Mouse (Mus musculus): Measurements from ENCODE around the gene Stac3.
A peak's percentile ranks its signal among the peaks of the same experiment; 100 is the strongest.

Gene Stac3

DNA sequence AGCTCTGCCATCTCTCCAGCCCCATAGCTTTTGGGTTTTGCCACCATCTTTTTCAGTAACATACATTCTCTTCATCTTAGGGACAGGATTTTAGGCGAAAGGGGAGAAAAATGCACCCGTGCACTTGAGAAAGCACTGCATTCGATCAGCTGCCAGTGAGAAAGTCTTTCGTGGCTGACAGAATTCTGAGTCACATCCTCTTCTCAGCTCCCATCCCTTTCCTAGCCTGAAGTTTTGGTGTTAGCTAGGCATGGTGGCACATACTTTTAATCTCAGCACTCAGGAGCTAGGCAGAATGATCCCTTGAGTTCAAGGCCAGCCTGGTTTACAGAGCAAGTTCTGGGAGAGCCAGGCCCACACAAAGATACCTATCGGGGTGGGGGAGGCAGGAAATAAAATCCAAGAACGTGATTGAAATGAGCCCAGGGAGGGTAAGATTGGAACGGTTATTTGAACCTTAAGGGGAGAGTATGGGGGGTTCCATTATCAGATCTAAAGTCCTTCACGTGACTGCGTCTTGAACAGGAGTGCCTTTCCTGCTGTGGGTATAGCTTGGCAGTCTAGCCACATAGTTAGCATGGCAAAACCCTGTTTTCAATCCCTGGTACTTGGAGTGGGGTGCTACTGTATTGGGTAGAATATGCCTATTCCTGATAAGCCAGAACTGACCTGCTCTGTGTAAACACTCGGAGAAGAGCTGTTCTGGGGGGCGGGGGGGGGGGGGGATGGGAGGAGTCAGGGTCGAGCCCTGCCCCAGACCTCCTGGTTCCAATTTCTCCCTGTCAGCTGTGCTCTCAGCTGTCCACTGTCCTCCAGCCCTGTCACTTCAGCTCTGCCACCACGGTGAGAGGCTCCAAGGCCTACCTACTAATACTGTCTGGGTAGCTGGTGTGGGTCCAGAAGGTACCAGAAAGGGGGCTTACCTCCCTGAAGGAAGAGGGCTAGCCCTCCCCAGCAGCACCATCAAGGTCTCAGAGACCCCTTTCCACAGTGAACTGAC, at the start of gene Stac3:
TSS of gene Stac3 (plus strand) at position 793 of the 1,000 bp plus-strand sequence.
- no peak for DNase-seq (ENCODE audit: low spot score)

GRCm38 (mm10) chr10:127453701-127454100, 47.8 kb upstream of the Stac3 start:
- DNase-seq (ENCODE audit: low spot score), result no peak

DNA sequence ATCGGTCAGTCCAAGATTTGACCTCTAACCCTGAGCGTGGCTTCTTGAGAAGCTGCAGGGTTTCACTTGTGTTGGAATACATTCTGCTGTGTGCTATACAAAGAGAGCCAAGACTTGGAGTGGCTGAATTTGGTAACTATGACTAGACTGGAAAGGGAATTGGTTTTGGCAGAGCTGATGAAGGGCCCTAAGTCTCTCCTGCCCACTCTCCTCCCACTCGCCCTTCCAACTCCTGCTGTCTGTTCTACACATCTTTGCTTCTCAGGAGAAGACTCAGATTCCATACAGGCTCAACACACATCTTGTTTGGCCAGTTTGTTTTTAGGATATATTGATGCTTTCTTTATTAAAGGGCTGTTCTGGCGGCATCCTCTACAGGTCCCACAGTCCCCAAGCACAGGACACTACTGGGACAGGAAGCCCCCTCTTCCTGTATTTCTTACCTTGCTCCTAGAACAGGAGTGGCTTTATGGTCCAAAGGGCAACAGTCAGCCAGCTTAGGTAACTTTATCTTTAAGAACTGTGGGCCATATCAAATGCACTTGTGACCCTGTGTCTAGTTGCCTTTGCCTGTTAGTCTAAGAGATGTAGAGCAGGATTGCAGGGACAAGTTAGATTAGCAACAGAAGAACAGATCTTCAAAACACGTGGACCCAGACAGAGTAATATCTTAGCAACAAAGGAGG, 38.9 kb upstream of the Stac3 start:
- DNase-seq (ENCODE audit: low spot score), result no peak

- no peak for DNase-seq (ENCODE audit: low spot score)
Observed at GRCm38 (mm10) chr10:127471281-127471988, 30.1 kb upstream of the Stac3 start.

GRCm38 (mm10) chr10:127472722-127473121, 28.8 kb upstream of the Stac3 start:
- DNase-seq (ENCODE audit: low spot score), result no peak

- no peak for DNase-seq (ENCODE audit: low spot score)
Observed at GRCm38 (mm10) chr10:127475175-127475574, 26.3 kb upstream of the Stac3 start.

- no peak for DNase-seq (ENCODE audit: low spot score)
Observed at GRCm38 (mm10) chr10:127476541-127476940, 24.9 kb upstream of the Stac3 start.

DNA sequence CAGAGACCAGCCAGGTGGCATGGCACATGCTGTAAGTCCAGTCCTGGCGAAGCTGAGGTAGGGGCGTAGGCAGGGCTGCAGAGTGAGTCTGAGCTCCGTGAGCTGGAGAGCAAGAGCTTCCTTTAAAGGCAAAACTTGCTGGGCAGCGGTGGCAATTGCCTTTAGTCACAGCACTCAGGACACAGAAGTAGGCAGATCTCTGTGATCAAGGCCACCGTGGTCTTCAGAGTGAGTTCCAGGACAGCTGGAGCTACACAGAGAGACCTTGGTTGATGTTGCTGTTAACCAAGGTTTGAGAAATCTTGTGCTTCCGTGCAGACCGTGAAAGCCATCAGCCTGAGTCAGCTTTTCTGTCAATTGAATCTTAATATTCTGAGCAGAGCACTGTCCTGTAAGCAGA, 24.2 kb upstream of the Stac3 start:
- no peak for DNase-seq (ENCODE audit: low spot score)

- DNase-seq (ENCODE audit: low spot score), result peak; percentile 66
Observed at GRCm38 (mm10) chr10:127479131-127479530, 22.4 kb upstream of the Stac3 start.

DNA sequence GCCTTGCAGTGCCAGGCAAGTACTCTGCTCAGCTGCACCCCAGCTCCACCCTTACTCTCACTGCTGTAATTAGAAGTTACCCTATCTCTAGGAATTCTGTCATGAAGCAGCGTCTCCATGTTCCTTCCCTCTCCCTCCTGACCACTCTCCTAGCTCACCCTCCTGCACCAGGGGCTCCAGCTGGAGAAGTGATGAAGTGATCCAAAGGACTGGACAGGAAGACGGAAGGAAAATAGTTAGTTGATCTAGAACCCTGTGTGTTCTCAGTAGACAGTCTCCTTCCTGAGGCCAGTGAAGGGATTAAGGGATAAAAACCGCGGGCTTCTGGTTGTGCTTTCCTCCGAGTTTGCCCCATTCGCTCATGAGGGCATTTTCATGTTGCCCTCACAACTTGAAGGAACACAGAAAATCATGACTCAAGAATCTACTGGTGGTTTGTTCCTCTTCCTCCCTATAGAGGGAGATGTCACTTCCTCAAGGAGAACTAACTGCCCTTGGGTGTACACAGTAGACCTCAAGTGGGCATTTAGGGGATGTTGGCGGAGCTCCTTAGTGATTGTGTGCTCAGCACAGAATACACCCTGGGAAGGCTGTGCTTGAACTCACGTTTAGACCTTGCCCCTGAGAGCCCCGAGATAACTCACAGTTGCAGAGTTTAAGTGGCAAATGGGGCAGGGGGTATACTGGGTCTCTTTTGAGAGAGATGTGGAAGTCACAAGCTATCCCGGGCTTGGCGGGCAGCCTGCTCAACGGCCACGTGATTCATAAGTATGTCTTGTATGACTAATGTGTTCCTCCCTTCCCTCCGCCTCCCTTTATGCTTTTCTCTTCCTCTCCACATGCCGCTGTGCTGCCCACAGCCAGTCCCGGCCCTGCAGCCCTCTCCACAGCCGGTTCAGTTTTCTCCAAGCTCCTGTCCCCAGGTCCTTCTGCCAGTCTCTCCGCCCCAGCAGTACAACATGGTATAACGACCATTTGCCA, 20.4 kb upstream of the Stac3 start:
- no peak for DNase-seq (ENCODE audit: low spot score)

DNA sequence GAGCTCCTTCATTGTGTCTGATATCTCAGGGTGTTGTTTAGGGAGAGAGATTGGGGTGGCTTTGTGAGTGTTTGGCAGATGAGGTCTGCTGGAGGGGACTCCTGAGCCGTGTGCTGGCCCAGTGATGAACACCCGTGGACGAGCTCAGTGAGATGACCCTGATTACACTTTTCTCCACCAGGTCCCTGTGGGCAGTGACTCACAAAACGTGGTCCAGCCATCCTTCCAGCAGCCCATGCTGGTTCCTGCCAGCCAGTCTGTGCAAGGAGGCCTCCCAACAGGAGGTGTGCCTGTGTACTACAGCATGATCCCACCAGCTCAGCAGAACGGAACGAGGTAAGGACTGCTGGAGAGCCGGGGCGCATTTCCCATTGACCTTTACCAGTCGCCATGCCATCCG, 16.3 kb upstream of the Stac3 start:
- no peak for DNase-seq (ENCODE audit: low spot score)

- no peak for DNase-seq (ENCODE audit: low spot score)
Observed at GRCm38 (mm10) chr10:127488856-127489255, 12.6 kb upstream of the Stac3 start.

GRCm38 (mm10) chr10:127490160-127491127, 11.0 kb upstream of the Stac3 start:
- DNase-seq (ENCODE audit: low spot score), result no peak

DNA sequence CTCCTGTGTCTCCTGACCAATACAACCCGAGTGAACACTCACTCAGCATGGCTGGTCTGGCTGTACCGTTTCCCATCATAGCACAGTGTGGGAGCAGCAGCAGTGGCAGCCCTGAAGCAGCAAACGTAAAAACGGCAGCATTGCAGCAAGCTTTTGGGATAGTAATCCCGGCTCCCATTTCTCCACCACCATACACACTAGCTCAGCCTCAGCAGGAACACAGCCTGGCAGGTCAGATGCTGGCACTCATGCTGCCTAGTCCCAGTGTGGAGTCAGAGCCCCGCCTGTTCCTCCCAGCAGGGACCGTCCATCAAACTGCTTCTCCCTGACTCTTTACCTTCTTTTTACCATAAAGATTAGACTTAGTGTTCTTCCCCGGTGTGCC, 10.4 kb upstream of the Stac3 start:
- no peak for DNase-seq (ENCODE audit: low spot score)

- DNase-seq (ENCODE audit: low spot score), result no peak
Observed at GRCm38 (mm10) chr10:127492118-127492517, 9.4 kb upstream of the Stac3 start.

- no peak for DNase-seq (ENCODE audit: low spot score)
Observed at GRCm38 (mm10) chr10:127496156-127496555, 5.3 kb upstream of the Stac3 start.

DNA sequence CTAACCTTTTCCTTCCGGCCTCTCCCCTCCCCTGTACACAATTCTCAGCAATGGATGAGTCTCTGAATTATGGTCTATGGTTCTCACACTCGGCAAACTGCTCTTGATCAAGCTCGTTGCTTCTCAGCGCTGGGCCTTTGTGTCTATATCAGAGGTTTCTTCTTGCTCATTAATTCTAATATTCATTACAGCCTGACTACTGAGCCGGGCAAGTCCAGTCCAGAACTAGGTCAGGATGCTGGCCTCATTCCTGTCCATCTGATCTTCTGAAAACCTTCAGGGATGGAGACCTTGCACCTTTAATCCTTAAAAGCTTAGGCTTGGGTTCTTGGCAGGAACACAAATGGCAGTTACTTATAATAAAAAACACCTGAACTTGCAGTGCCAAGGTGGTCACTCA, 2.0 kb upstream of the Stac3 start:
- no peak for DNase-seq (ENCODE audit: low spot score)

- DNase-seq (ENCODE audit: low spot score), result no peak
Observed at GRCm38 (mm10) chr10:127500042-127500441, 1.4 kb upstream of the Stac3 start.

GRCm38 (mm10) chr10:127508239-127508638, 6.8 kb downstream of the Stac3 start:
- DNase-seq (ENCODE audit: low spot score), result peak; percentile 53

Measured in MN1 (cell line).